Mouse (Mus musculus) testis, adult 2 months (tissue): ENCODE results near the gene Ftl1. TPM values are rescaled to one million over a fixed set of nuclear protein-coding genes. Genes with fewer than 3 reads are reported as not detected.
"Not testable (repeated sequence)": the region's sequence is repeated elsewhere in the genome, so short reads cannot be mapped to it uniquely, and the experiment has no call there.

ENCODE experiments used
- H3K27ac ChIP-seq: fragments of 200-500 bp; 2 replicates; pipeline ENCODE4 v1.5.1; 2012; ENCODE audit warnings: low read depth, low read length; ENCODE audit not compliant: control insufficient read depth, insufficient read depth
- H3K27me3 ChIP-seq: fragments of 200-500 bp; 2 replicates; pipeline ENCODE4 v1.6.1; 2012; ENCODE audit warnings: mild to moderate bottlenecking, low read length, moderate library complexity; ENCODE audit not compliant: control insufficient read depth, insufficient read depth
- H3K36me3 ChIP-seq: fragments of 200-500 bp; 2 replicates; pipeline ENCODE4 v1.6.1; 2012; ENCODE audit warnings: mild to moderate bottlenecking, low read length; ENCODE audit not compliant: control insufficient read depth, insufficient read depth
- H3K4me1 ChIP-seq: fragments of 200-500 bp; 2 replicates; pipeline ENCODE4 v1.6.1; 2012; ENCODE audit warnings: low read length; ENCODE audit not compliant: control insufficient read depth, insufficient read depth
- H3K4me3 ChIP-seq: fragments of 200-500 bp; 2 replicates; pipeline ENCODE4 v1.5.1; 2012; ENCODE audit warnings: low read depth, mild to moderate bottlenecking, low read length, moderate library complexity, mixed read lengths; ENCODE audit not compliant: control insufficient read depth
- CTCF ChIP-seq: fragments of 200-500 bp; IDR thresholded peaks from 2 replicates; pipeline ENCODE4 v1.5.1; 2012; ENCODE audit warnings: low read depth, mild to moderate bottlenecking, inconsistent platforms, low read length, moderate library complexity; ENCODE audit not compliant: control insufficient read depth, insufficient read depth, insufficient replicate concordance
- POLR2A ChIP-seq: fragments of 200-500 bp; IDR thresholded peaks from 2 replicates; pipeline ENCODE4 v1.6.1; 2012; ENCODE audit warnings: low read depth, mild to moderate bottlenecking, inconsistent platforms, low read length, moderate library complexity; ENCODE audit not compliant: control insufficient read depth
- polyA plus RNA-seq: library from polyadenylated mRNA; depleted of rRNA; stranded (reverse); fragments of >200 nt; gene quantifications from 2 replicates; pipeline ENCODE4 v1.2.3, GENCODE M21; 2012

The Ftl1 gene
- polyA plus RNA-seq, 1 experiment = 152 TPM

DNA sequence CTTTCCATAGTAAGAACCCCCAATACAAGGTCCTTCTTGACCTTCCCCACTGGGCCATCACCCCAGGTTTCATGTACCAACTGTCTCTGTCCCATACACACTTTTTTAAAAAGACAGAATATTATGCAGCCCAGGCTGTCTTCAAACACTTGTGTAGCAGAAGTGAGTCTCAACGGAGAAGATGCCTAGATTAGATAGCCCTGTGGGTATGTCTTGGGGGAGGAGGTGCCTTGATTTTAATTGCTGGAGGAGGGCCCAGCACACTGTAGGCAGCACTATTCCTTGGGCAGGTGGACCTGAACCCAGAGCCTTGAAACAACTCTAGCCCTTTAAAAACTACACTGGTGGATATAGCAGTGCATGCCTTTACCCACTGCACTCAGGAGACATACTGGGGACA lies 22.5 kb upstream of the Ftl1 start:
- no peaks in the 10 kb centered on the region for H3K27me3 ChIP-seq

DNA sequence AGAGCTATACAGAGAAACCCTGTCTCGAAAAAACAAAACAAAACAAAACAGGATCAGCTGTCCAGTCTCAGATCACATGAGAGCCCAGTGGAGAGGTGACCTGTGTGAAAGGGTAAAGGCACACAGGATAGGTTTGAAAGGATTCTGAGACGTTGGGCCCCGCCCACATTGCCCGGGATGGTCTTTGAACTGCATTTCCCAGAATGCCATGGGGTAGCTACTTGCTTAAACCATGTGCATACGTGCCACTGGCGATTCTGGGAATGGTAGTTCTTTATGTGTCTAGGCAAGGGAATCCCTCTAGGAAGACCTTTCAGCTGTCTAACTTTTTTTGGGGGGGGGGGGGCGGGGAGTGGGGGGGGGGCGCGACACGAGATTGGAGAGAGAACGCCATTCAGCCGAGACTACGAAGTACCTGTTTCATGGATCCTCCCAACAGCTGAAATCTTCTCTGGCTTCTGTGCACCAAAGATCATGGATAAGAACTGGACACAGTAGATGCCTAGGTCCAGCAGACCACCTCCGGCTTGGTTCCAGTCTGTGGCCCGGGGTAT lies 21.8 kb upstream of the Ftl1 start, which contains the start of gene Tulp2:
Tulp2 (plus strand) TSS at position 504 of the 554 bp plus-strand sequence.
- Histone ChIP-seq H3K4me1 (peaks cover 6% of the 10 kb centered on the region), H3K27me3 (no peaks in the 10 kb centered on the region), H3K27ac (peak within 1 kb of the TSS; percentile 57), H3K36me3 (no peaks in the 10 kb centered on the region), H3K4me3 (peak within 1 kb of the TSS; percentile 82)
- TF ChIP-seq CTCF (no peak), POLR2A (peak; percentile 57; the same call in 1 of the 2 replicates)

More for the DNA sequence above, 22.5 kb upstream of the Ftl1 start:
- Histone ChIP-seq H3K4me3 (peak overlapping the region; percentile 82; the same call in 1 of the 2 replicates), H3K27ac (peak overlapping the region; percentile 39), H3K4me1 (peaks cover 6% of the 10 kb centered on the region), H3K36me3 (no peaks in the 10 kb centered on the region)
- TF ChIP-seq CTCF (no peak), POLR2A (no peak)

DNA sequence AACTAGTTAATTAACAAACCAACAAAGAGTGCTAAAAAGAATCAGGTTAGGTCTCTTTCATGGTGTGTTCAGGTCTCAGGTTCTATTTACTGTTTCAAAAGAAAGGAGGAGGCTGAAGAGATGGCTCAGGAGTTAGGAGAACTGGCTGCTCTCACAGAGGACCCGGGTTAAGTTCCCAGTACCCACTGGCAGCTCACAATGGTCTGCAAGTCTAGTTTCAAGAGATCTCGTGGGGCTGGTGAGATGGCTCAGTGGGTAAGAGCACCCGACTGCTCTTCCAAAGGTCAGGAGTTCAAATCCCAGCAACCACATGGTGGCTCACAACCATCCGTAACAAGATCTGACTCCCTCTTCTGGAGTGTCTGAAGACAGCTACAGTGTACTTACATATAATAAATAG lies 20.6 kb upstream of the Ftl1 start:
- H3K27me3 ChIP-seq, H3K36me3 ChIP-seq, H3K27ac ChIP-seq, H3K4me1 ChIP-seq, H3K4me3 ChIP-seq: not testable (repeated sequence)

DNA sequence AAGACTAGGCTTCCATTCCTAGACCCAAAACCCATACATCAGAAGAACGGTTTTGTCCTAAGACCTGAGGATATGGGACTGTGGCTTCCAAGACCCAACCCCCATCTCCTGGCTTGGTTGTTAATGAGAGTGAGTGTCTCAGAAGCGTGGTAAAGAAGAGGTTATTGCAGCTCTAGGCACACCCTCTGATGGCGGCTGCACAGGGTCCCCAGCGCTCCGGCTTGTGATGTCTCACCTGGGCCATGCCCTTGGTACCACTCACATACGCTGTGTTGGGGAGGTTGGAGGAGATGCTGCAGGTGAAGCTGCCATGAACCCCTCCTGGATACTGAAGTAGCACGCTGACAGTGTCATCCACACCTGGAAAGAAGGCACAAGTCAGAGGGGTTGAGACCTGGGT lies 19.1 kb upstream of the Ftl1 start:
- Histone ChIP-seq H3K4me3 (no peak overlapping the region), H3K4me1 (peaks cover 13% of the 10 kb centered on the region), H3K27ac (no peak overlapping the region), H3K27me3 (no peaks in the 10 kb centered on the region), H3K36me3 (no peaks in the 10 kb centered on the region)
- TF ChIP-seq CTCF (no peak), POLR2A (no peak)

DNA sequence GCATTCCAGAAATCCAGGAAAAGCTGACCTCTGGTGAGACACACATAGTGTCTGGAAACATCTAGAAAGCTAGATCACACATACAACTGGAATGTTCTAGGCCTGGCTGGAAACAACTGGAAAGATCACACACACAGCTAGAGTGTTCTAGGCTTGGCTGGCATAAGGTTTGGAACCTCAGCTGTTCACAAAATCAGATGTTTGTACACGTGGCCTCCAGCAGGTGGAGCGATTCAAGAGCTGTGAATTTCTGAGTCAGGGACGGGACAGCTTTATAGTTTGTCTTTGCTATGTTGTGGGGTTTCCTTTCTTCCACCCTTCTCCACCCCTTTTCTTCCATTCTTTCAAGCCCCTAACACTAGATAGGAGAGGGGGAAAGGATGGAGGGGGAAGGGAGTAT lies 17.3 kb upstream of the Ftl1 start:
- Histone ChIP-seq H3K27ac (no peak overlapping the region; the same call in 1 of the 2 replicates), H3K4me3 (no peak overlapping the region), H3K4me1 (peaks cover 13% of the 10 kb centered on the region), H3K36me3 (no peaks in the 10 kb centered on the region), H3K27me3 (no peaks in the 10 kb centered on the region)
- TF ChIP-seq CTCF (no peak), POLR2A (no peak)

DNA sequence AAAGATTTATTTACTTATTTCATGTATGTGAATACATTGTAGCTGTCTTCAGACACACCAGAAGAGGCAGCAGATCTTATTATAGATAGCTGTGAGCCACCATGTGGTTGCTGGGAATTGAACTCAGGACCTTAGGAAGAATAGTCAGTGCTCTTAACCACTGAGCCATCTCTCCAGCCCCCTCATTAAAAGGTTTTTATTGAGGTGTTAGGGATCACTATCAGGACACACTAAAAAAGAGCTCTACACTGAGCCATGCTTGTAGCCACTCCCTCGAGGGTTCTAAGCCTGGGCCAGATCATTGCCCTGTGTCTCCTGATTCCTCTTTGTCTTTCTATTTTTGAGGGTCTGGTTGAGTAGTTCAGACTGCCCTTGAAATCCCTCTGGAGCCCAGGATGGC lies 16.8 kb upstream of the Ftl1 start:
- TF ChIP-seq CTCF = no peak
- TF ChIP-seq POLR2A = no peak
- Histone ChIP-seq H3K27ac (no peak overlapping the region; the same call in 1 of the 2 replicates), H3K4me3 (no peak overlapping the region), H3K36me3 (no peaks in the 10 kb centered on the region), H3K4me1 (peaks cover 11% of the 10 kb centered on the region), H3K27me3 (no peaks in the 10 kb centered on the region)

DNA sequence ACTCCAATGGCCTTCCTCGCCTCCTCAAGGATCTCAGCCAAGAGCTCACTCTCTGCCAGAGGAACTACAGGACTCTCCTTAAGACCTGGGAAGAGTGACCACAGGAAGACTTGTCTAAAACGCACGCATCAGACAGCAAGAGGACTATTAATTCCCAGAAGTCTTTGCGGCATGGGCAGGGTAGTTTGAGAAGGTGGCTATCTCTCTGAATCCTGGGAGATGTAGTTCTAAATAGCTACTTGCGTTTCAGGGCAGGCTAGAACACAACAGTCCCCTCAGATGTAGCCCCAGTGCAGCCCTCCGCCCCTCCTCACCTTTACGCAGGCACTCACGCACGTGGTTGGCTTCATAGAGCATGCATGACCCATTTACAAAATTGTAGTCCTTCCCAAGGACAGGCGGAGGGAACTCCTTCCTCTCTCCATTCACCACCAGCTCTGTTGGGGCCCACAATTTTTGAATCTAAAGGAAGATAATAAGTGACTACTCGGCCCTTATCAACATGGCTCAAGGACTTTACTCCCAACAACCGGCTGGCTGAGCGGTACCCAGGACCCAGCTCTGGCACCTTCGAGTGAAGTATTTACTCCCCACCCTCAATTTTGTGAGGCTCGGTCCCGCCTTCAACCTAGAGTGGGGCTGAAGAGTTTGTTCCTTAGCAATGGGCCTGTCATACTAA lies 15.7 kb upstream of the Ftl1 start:
- H3K36me3 ChIP-seq = no peaks in the 10 kb centered on the region
- TF ChIP-seq CTCF (no peak), POLR2A (no peak)
- H3K4me3 ChIP-seq = no peak overlapping the region
- H3K27me3 ChIP-seq = no peaks in the 10 kb centered on the region
- peaks cover 8% of the 10 kb centered on the region for H3K4me1 ChIP-seq
- peak overlapping the region; percentile 55 for H3K27ac ChIP-seq
